Mouse (Mus musculus): ENCODE data around the gene Cpvl. TPM values are rescaled to one million over a fixed set of nuclear protein-coding genes. Genes with fewer than 3 reads are reported as not detected.

Gene Cpvl
- polyA plus RNA-seq, 1 experiment from 2014 or later: not detected

DNA sequence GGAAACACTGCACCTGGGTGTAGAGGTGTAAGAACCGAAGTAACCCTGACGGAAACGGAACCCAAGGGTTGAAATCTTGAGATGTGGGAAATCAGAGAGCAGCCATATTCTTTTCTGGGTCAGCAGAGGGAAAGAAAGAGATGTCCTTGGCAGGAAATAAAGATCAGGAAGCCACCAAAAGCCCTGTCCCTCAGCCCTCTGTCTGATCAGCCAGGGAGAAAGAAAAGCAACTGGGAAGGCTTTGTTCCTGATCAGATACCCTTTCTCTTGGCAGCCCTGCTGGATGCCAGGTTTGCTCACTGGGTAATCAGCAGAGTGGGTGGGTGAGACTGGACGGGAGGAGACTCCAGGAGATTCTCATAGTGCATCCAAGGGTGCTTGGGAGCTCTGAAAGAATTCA lies 27.1 kb downstream of the Cpvl start:
- Histone ChIP-seq H3K27ac (no peak overlapping the region), H3K4me2 (replicated peaks) (no peak overlapping the region), H3K4me1 (replicated peaks) (peaks cover 9% of the 10 kb centered on the region; the same call in 1 of the 2 replicates), H3K9ac (replicated peaks) (no peak overlapping the region), H3K27me3 (0 out of 2 replicates have a peak, but pooled peaks cover 5% of the 10 kb centered on the region), H3K4me3 (replicated peaks) (no peak overlapping the region), H3K9me3 (no peaks in the 10 kb centered on the region), H3K36me3 (no peaks in the 10 kb centered on the region)
- no peak for ATAC-seq
- WGBS: 62% methylated on average over 4 of the region's 4 CpGs

DNA sequence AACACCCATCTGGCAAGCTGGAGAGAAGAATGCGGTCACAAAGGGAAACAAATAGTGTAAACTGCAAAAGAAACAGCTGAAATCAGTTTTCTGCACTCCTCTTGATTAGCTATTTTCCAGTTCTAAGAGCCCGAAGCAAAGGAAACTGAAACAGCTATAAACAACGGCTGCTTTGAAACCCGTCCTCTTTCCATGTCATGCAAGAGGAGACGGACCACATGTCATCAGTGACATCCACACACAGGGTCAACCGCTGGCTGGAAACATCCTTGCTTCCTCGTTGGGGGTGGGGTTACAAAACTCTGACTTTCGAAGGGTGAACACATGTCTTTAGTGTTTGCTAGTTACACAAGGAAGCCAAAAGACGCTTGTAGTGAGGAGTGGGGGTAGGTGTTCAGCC lies 27.6 kb downstream of the Cpvl start:
- no peak overlapping the region for H3K27ac ChIP-seq

DNA sequence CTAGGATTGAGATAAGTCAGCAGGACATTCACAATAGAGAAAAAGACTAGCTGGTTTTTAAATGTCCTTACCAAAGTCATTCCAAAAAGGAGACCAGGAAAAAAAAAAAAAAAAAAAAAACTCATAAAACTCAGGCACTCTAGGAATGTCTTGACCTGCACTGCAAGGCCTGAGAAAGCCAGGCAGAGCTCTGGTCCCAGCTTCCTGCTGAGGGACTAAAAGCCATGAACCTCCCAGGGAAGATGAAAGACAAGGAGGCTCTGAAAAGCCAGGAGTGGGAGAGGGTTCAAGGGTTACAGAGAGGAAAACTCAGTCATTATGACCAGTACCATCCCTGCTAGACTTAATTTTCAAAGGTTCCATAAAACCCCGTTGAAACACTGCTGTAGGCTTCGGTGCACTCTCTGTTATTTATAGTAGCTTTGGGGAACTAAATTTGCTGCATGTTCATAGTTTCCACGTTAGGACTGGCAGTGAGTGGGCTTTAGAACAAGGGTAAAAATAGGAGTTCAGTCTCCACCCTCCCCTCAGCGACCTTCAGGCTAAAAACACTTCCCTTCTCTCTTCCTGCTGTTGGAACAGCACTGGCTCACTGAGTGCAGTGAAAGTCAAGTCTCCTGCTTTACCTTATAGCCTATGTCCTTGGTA lies 30.0 kb downstream of the Cpvl start:
- H3K9me3 ChIP-seq: no peaks in the 10 kb centered on the region
- H3K27me3 ChIP-seq: peaks cover 5% of the 10 kb centered on the region; the same call in 1 of the 2 replicates
- no peak overlapping the region for H3K27ac ChIP-seq
- no peaks in the 10 kb centered on the region for H3K36me3 ChIP-seq
- no peak overlapping the region for H3K4me3 ChIP-seq (replicated peaks)
- no peak for ATAC-seq
- no peak overlapping the region for H3K9ac ChIP-seq (replicated peaks)
- no peak overlapping the region for H3K4me2 ChIP-seq (replicated peaks)
- peaks cover 9% of the 10 kb centered on the region; the same call in 1 of the 2 replicates for H3K4me1 ChIP-seq (replicated peaks)
- WGBS: 53% methylated on average over 4 of the region's 4 CpGs

More for the DNA sequence above, 27.6 kb downstream of the Cpvl start:
- no peaks in the 10 kb centered on the region for H3K9me3 ChIP-seq
- H3K4me3 ChIP-seq (replicated peaks): no peak overlapping the region
- 82% methylated on average over 9 of the region's 9 CpGs for WGBS
- peaks cover 9% of the 10 kb centered on the region; the same call in 1 of the 2 replicates for H3K4me1 ChIP-seq (replicated peaks)
- H3K36me3 ChIP-seq: no peaks in the 10 kb centered on the region
- 0 out of 2 replicates have a peak, but pooled peaks cover 5% of the 10 kb centered on the region for H3K27me3 ChIP-seq
- ATAC-seq: no peak
- no peak overlapping the region for H3K9ac ChIP-seq (replicated peaks)
- no peak overlapping the region for H3K4me2 ChIP-seq (replicated peaks)

DNA sequence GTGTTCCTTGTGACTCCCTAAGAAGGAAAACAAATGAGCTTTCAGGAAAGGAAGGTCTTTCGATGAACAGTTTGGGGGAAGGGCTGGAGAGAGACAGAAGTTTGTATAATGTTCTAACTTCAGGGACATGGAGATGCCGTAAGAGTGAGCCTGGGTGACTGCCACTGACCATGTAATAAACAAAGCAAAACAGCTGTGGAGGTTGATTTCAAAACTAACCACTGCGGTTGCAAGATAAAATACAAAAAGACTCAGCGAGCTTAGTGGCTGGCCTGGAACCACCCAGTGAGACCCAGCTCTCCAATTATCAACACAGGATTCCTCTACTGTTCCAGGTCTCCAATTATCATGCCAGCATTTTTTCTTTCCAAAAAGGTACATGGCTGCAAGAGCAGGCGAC lies 33.6 kb downstream of the Cpvl start:
- Histone ChIP-seq H3K4me3 (replicated peaks) (no peak overlapping the region), H3K36me3 (no peaks in the 10 kb centered on the region), H3K27me3 (peaks cover 7% of the 10 kb centered on the region), H3K9ac (replicated peaks) (no peak overlapping the region), H3K27ac (no peak overlapping the region), H3K9me3 (no peaks in the 10 kb centered on the region), H3K4me1 (replicated peaks) (peaks cover 3% of the 10 kb centered on the region; the same call in 1 of the 2 replicates), H3K4me2 (replicated peaks) (no peak overlapping the region)
- ATAC-seq: no peak
- WGBS: 78% methylated on average over 5 of the region's 5 CpGs

DNA sequence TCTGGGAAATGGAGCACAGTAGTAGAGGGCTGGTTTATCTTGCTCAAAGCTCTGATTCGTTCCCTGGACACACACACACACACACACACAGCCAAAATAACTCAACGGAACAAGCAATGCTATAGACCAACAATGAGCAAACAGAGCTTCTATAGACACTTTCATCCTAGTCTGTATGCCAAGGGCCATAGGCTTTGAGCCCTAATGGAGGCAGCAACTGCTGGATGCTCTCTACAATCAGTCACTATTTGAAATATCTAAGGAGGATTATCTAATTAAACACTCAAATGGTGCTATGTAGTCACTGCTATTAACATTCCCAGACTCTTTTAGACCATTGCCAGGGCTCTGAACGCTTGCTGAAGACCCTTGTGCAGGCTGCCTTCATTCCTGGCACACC lies 34.1 kb downstream of the Cpvl start:
- Histone ChIP-seq H3K27ac (no peak overlapping the region), H3K4me3 (replicated peaks) (no peak overlapping the region), H3K9ac (replicated peaks) (no peak overlapping the region), H3K4me1 (replicated peaks) (peaks cover 7% of the 10 kb centered on the region), H3K4me2 (replicated peaks) (no peak overlapping the region), H3K36me3 (no peaks in the 10 kb centered on the region), H3K27me3 (peaks cover 7% of the 10 kb centered on the region), H3K9me3 (no peaks in the 10 kb centered on the region)
- WGBS: 65% methylated on average over 3 of the region's 3 CpGs
- no peak for ATAC-seq

DNA sequence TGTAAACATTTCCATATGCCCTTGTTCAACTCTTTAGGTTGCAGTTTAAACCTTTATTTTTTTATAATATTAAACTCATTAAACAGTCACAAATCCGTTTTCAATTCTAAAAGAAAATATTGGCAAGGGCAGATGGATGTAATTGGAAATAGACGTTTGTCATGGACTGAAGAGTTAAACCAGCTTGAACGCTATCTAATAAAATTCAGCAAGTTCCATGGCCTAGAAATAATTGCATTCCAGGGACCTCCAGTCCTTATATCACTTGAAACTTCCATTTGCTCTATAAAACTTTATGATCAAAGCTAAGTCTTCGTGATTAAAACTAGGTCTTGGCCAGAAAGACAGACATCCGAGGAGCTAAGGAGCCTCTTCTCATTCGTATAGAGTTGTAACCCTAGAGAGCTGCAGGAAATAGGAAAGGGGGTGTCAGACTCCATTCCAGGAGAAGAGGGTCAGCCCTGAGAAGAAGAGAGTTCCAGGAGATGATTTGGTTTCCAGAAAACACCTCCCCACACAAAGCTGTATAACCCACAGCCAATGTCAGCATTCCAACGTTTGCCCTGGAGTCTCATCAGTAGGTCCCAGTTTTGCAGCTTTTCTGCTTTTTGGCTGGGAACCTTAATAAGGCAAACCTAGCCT lies 36.2 kb downstream of the Cpvl start:
- Histone ChIP-seq H3K27ac (no peak overlapping the region), H3K4me1 (replicated peaks) (peaks cover 15% of the 10 kb centered on the region), H3K9ac (replicated peaks) (no peak overlapping the region), H3K4me2 (replicated peaks) (no peak overlapping the region), H3K4me3 (replicated peaks) (no peak overlapping the region), H3K9me3 (no peaks in the 10 kb centered on the region), H3K36me3 (no peaks in the 10 kb centered on the region), H3K27me3 (peaks cover 13% of the 10 kb centered on the region)
- ATAC-seq: no peak
- WGBS: 89% methylated on average over 7 of the region's 7 CpGs

DNA sequence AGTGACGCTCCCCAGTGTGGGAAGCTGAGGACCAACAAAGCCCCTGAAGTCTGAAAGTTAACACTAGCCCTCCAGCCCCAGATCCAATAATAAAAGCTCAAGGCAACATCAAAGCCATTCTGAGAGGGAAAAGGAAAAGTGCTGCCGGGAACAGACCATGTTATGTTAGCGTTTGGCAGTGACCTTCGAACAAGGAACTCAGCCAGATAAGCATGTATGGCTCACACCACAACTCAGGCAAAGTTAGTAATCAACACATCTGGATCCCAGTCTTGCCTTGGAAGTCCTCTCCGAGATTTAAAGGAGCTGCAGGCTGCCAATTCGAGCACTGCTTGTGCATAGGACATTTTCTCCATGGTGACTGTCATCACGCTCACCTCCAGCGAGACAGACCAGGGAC lies 38.7 kb downstream of the Cpvl start:
- H3K9me3 ChIP-seq: no peaks in the 10 kb centered on the region
- 49% methylated on average over 8 of the region's 8 CpGs for WGBS
- H3K4me1 ChIP-seq (replicated peaks): peaks cover 15% of the 10 kb centered on the region
- H3K4me3 ChIP-seq (replicated peaks): no peak overlapping the region
- ATAC-seq: no peak
- H3K27me3 ChIP-seq: peaks cover 20% of the 10 kb centered on the region
- no peak overlapping the region for H3K4me2 ChIP-seq (replicated peaks)
- H3K36me3 ChIP-seq: no peaks in the 10 kb centered on the region
- H3K27ac ChIP-seq: no peak overlapping the region
- no peak overlapping the region for H3K9ac ChIP-seq (replicated peaks)

DNA sequence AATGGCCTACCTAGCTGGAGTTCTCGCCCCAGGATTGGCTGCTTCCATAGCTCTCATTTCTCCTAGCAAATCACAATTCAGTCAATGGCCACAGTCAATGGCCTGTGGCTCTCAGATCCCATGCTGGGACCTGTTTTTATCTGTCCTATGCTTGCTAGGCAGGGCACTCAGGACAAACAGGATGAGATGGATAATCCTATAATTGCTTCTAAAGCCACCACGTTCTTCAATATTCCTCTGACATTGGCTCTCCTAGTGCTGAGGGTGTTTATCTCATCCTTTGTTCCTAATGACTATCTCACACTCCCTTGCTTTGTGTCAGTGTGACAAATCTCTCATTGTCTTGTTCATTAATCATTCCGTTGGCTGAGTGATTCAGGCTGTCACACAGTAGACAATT lies 39.5 kb downstream of the Cpvl start:
- peaks cover 15% of the 10 kb centered on the region for H3K4me1 ChIP-seq (replicated peaks)
- no peaks in the 10 kb centered on the region for H3K36me3 ChIP-seq
- H3K9ac ChIP-seq (replicated peaks): no peak overlapping the region
- H3K27ac ChIP-seq: no peak overlapping the region
- no peaks in the 10 kb centered on the region for H3K9me3 ChIP-seq
- 7% methylated on average over 3 of the region's 3 CpGs for WGBS
- no peak overlapping the region for H3K4me2 ChIP-seq (replicated peaks)
- no peak overlapping the region for H3K4me3 ChIP-seq (replicated peaks)
- peaks cover 20% of the 10 kb centered on the region for H3K27me3 ChIP-seq
- ATAC-seq: peak; percentile 68

DNA sequence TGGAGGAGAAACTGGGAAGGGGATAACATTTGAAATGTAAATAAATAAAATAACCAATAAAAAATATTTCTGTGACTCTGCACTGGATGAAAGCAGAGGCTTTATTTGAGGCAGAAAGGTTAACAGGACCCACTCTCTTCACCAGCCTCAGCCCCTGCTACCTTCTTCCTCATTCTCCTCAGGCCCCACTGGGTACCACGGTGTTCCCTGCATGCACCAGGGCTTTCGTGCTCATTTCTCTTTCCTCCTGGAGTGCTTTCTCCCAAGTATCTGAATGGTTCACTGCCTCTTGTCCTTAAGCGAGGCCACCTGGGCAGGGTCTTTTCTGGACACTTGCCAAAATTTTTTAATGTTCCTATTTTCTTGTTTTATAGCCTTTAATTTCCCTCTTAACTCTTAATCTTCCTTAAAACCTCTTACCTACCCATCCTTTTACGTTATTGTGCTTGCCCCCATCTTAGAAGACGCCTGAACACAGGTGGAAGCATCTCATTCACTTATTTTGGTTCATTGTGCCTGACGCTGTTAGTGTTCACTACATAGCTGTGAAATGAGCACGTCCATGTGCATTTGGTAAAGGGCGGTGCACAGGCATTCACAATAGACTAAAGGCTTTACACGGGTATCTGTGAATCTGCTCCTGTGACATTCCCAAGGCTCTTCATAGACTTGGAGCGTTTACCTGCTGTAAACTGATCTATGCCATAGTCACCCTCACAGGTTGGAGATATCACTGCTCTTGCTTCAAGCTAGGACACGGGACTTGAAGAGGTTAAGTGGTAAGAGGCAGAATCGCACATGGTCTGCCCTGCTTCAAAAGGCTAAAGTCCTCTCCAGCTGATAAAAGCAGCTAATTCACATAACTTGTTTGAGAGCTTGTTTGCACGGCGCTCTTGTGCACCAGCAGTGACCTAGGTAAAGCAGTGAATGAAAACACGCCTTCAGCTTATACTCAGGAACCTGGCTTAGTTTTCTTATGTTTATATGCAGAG lies 41.0 kb downstream of the Cpvl start:
- no peaks in the 10 kb centered on the region for H3K36me3 ChIP-seq
- peaks cover 15% of the 10 kb centered on the region for H3K4me1 ChIP-seq (replicated peaks)
- ATAC-seq: no peak
- H3K9ac ChIP-seq (replicated peaks): no peak overlapping the region
- no peak overlapping the region for H3K4me3 ChIP-seq (replicated peaks)
- no peaks in the 10 kb centered on the region for H3K9me3 ChIP-seq
- no peak overlapping the region for H3K27ac ChIP-seq
- peaks cover 20% of the 10 kb centered on the region for H3K27me3 ChIP-seq
- WGBS: 74% methylated on average over 15 of the region's 15 CpGs
- H3K4me2 ChIP-seq (replicated peaks): no peak overlapping the region

DNA sequence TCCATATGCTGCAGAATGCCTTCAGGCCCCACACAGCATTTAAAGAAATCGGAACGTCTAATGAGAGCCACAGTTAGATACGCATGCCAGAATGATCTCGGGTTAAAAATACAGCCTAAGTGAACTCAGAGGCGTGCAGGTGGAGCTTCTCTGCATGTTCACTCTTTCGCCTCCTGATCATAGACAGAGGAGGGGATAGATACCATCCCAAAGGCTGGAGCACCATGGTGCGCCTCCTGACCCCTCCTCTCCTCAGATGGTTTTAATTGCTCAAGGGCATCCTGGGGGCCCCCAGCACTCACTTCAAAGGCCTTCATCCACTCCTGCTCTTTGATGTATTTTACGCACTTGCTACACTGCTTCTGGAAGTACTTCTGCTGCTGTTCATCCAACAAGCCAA lies 46.9 kb downstream of the Cpvl start:
- Histone ChIP-seq H3K9me3 (no peaks in the 10 kb centered on the region), H3K4me3 (replicated peaks) (no peak overlapping the region), H3K27ac (no peak overlapping the region), H3K9ac (replicated peaks) (no peak overlapping the region), H3K27me3 (0 out of 2 replicates have a peak, but pooled peaks cover 1% of the 10 kb centered on the region), H3K4me1 (replicated peaks) (peaks cover 6% of the 10 kb centered on the region; the same call in 1 of the 2 replicates), H3K4me2 (replicated peaks) (no peak overlapping the region), H3K36me3 (no peaks in the 10 kb centered on the region)
- 71% methylated on average over 8 of the region's 8 CpGs for WGBS
- ATAC-seq: no peak

DNA sequence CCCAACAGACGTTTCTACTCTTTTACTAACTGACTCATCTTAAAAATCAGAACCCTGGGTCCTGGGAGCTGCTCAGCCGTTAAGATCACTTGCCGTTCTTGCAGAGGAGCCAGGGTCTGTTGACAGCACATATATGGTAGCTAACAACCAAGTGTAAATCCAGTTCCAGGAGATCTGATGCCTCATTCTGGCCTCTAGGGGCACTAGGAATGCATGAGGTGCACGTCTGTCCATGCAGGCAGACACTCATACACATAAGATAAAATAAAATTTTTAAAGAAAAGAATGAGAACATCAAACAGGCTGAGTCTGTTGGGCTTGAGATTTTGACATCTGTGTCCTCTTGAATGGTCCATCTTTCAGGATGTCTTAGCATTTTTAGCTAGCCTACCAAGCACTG lies 48.6 kb downstream of the Cpvl start:
- WGBS: 70% methylated on average over 4 of the region's 4 CpGs
- Histone ChIP-seq H3K9me3 (no peaks in the 10 kb centered on the region), H3K36me3 (no peaks in the 10 kb centered on the region), H3K27me3 (no peaks in the 10 kb centered on the region), H3K9ac (replicated peaks) (no peak overlapping the region), H3K4me1 (replicated peaks) (peaks cover 6% of the 10 kb centered on the region; the same call in 1 of the 2 replicates), H3K4me3 (replicated peaks) (no peak overlapping the region), H3K4me2 (replicated peaks) (no peak overlapping the region), H3K27ac (no peak overlapping the region)
- no peak for ATAC-seq

DNA sequence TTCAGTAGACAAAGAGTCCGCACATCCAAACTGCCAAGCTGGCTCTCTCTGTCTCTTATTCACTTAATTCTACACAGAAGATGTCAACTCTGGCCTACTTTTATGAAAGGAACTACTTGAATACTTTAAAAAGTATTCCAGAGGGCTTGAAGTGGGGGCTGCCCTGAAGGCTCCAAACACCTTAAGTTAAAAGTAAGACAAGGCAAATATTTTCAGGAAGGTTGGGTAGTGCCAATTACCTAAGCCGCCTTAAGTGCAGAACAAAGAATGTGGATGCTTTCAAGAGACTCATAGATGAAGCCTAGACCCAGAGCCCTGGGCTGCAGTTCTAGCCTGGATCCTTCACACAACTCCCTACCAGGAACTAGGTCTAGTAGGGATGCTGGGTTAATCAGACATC lies 52.3 kb downstream of the Cpvl start:
- Histone ChIP-seq H3K36me3 (no peaks in the 10 kb centered on the region), H3K4me1 (replicated peaks) (no peaks in the 10 kb centered on the region), H3K27me3 (no peaks in the 10 kb centered on the region), H3K27ac (no peak overlapping the region), H3K9ac (replicated peaks) (no peak overlapping the region), H3K4me3 (replicated peaks) (no peak overlapping the region), H3K9me3 (no peaks in the 10 kb centered on the region), H3K4me2 (replicated peaks) (no peak overlapping the region)
- ATAC-seq: no peak
- 95% methylated on average over 2 of the region's 2 CpGs for WGBS
